Mouse (Mus musculus): ENCODE measurements around the gene Spata1. TPM values are rescaled to one million over a fixed set of nuclear protein-coding genes. Genes with fewer than 3 reads are reported as not detected.
"Not testable (repeated sequence)": the region's sequence is repeated elsewhere in the genome, so short reads cannot be mapped to it uniquely, and the experiment has no call there.

The Spata1 gene
- polyA plus RNA-seq, 1 experiment from 2014 or later: 5.6 TPM

DNA sequence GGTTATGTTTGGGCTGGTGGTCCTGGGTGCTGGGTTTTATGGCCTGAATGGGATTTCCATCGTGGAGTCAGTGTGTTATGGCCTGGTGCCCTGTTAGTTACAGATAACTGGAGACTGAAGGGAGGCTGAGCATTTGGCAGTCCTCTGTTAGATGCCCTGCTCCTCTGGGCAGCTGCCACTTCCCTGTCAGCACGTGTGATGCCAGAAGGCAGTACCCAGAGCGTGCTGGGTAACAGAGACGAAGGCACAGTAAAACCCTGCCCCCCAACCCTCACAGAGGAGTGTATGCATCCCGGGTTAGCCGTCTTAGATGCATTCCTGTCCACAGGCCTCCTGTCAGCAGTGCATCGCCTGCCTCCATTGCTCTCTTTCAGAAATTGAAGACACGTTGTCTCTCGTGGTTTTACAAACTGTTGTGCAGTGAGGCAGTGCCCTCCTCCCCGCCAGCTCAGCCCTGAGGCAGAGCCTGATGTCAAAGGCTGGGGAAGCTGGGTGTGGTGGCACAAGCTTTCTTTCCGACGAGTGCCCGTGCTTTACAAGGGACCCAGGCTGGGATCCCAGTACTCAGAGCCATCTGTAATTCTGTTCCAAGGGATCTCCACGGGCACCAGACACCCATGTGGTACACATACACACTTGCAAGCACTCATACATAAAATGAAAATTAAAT is 65.7 kb downstream of the Spata1 start:
- Histone ChIP-seq H3K27me3 (ENCODE audit: poor library complexity, severe bottlenecking) (no peaks in the 10 kb centered on the region), H3K4me3 (no peak overlapping the region), H3K9me3 (no peaks in the 10 kb centered on the region), H3K4me1 (no peaks in the 10 kb centered on the region), H3K36me3 (replicated peaks) (peaks cover 99% of the 10 kb centered on the region), H3K27ac (no peak overlapping the region)
- 94% methylated on average over 14 of the region's 14 CpGs for WGBS
- no peak for DNase-seq (ENCODE audit: extremely low spot score, low spot score)

- peaks cover 99% of the 10 kb centered on the region for H3K36me3 ChIP-seq (replicated peaks)
- H3K27me3 ChIP-seq (ENCODE audit: poor library complexity, severe bottlenecking); H3K27ac ChIP-seq; DNase-seq (ENCODE audit: extremely low spot score, low spot score); H3K4me3 ChIP-seq; H3K9me3 ChIP-seq; H3K4me1 ChIP-seq: not testable (repeated sequence)
- WGBS: 94% methylated on average over 11 of the region's 11 CpGs
Measured at GRCm38 (mm10) chr3:146433063-146433462, 66.5 kb downstream of the Spata1 start.

- H3K9me3 ChIP-seq: no peaks in the 10 kb centered on the region
- no peak for DNase-seq (ENCODE audit: extremely low spot score, low spot score)
- 90% methylated on average over 8 of the region's 8 CpGs for WGBS
- no peaks in the 10 kb centered on the region for H3K27me3 ChIP-seq (ENCODE audit: poor library complexity, severe bottlenecking)
- H3K4me1 ChIP-seq: peaks cover 9% of the 10 kb centered on the region
- H3K27ac ChIP-seq: no peak overlapping the region
- peaks cover 89% of the 10 kb centered on the region for H3K36me3 ChIP-seq (replicated peaks)
- H3K4me3 ChIP-seq: no peak overlapping the region
Measured at GRCm38 (mm10) chr3:146426489-146426888, 73.1 kb downstream of the Spata1 start.

GRCm38 (mm10) chr3:146425902-146426301 is 73.7 kb downstream of the Spata1 start:
- peaks cover 89% of the 10 kb centered on the region for H3K36me3 ChIP-seq (replicated peaks)
- no peaks in the 10 kb centered on the region for H3K27me3 ChIP-seq (ENCODE audit: poor library complexity, severe bottlenecking)
- no peaks in the 10 kb centered on the region for H3K9me3 ChIP-seq
- WGBS: 83% methylated on average over 7 of the region's 7 CpGs
- no peak for DNase-seq (ENCODE audit: extremely low spot score, low spot score)
- H3K4me3 ChIP-seq: no peak overlapping the region
- H3K4me1 ChIP-seq: peaks cover 9% of the 10 kb centered on the region
- H3K27ac ChIP-seq: no peak overlapping the region

DNA sequence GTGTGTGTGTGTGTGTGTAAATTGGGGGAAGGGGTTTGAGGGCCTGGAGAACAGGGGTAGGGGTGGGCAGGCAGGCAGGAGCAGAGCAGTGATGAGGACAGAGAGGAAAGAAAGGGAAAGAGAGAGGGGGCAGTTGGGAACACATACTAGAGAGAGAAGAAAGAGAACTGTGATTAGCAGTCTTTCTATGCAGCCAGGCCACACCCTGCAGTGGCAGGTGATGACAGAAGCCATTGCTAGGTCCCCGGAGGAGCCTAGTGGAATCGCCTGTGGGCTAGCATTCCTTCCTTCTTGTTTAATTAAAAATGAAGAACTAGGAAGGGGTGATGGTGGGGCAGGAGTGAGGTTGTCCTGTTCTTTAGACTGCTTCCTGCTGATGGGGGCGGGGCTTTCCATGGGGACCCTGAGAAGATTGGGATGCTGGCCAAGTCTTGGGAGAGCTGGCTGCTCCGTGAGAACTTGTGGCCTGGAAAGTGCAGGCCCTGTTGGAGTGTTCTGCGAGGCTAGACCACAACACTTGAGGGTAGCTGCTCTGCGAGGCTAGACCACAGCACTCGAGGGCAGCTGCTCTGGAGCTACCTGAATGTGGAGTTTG is 75.2 kb downstream of the Spata1 start:
- Histone ChIP-seq H3K9me3 (no peaks in the 10 kb centered on the region), H3K4me1 (peaks cover 9% of the 10 kb centered on the region), H3K27me3 (ENCODE audit: poor library complexity, severe bottlenecking) (no peaks in the 10 kb centered on the region), H3K36me3 (replicated peaks) (peaks cover 90% of the 10 kb centered on the region), H3K27ac (no peak overlapping the region), H3K4me3 (no peak overlapping the region)
- DNase-seq (ENCODE audit: extremely low spot score, low spot score): no peak
- 82% methylated on average over 7 of the region's 7 CpGs for WGBS

DNA sequence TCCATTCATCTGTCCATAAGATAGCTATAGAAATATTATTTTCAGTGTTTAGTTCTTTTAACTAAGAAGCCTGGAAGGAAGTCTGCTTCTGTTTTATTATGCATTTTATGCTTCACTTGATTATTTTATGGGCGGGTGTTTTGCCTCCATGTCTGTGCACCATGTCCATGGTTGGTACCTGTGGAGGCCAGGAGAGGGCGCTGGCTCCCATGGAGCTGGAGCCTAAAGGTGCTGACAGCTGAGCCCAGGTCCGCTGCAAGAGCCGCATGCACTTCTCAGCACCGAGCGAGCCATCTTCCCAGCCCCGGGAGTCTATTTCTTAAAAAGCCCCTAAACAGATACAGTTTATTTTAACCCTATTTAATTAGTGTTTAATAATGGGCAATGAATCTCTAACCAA is 75.8 kb downstream of the Spata1 start:
- DNase-seq (ENCODE audit: extremely low spot score, low spot score): no peak
- peaks cover 90% of the 10 kb centered on the region for H3K36me3 ChIP-seq (replicated peaks)
- H3K27me3 ChIP-seq (ENCODE audit: poor library complexity, severe bottlenecking): no peaks in the 10 kb centered on the region
- H3K4me3 ChIP-seq: no peak overlapping the region
- H3K4me1 ChIP-seq: peaks cover 9% of the 10 kb centered on the region
- WGBS: 88% methylated on average over 7 of the region's 7 CpGs
- no peaks in the 10 kb centered on the region for H3K9me3 ChIP-seq
- H3K27ac ChIP-seq: no peak overlapping the region

- peaks cover 9% of the 10 kb centered on the region for H3K4me1 ChIP-seq
- WGBS: 63% methylated on average over 8 of the region's 8 CpGs
- H3K27ac ChIP-seq: no peak overlapping the region
- no peaks in the 10 kb centered on the region for H3K27me3 ChIP-seq (ENCODE audit: poor library complexity, severe bottlenecking)
- H3K9me3 ChIP-seq: no peaks in the 10 kb centered on the region
- peaks cover 90% of the 10 kb centered on the region for H3K36me3 ChIP-seq (replicated peaks)
- DNase-seq (ENCODE audit: extremely low spot score, low spot score): no peak
- H3K4me3 ChIP-seq: no peak overlapping the region
Measured at GRCm38 (mm10) chr3:146421787-146422186, 77.8 kb downstream of the Spata1 start.

- DNase-seq (ENCODE audit: extremely low spot score, low spot score): no peak
- no peaks in the 10 kb centered on the region for H3K4me1 ChIP-seq
- H3K4me3 ChIP-seq: no peak overlapping the region
- WGBS: 94% methylated on average over 15 of the region's 15 CpGs
- H3K9me3 ChIP-seq: no peaks in the 10 kb centered on the region
- H3K27ac ChIP-seq: no peak overlapping the region
- peaks cover 96% of the 10 kb centered on the region for H3K36me3 ChIP-seq (replicated peaks)
- no peaks in the 10 kb centered on the region for H3K27me3 ChIP-seq (ENCODE audit: poor library complexity, severe bottlenecking)
Measured at GRCm38 (mm10) chr3:146419992-146420537, 79.5 kb downstream of the Spata1 start.

DNA sequence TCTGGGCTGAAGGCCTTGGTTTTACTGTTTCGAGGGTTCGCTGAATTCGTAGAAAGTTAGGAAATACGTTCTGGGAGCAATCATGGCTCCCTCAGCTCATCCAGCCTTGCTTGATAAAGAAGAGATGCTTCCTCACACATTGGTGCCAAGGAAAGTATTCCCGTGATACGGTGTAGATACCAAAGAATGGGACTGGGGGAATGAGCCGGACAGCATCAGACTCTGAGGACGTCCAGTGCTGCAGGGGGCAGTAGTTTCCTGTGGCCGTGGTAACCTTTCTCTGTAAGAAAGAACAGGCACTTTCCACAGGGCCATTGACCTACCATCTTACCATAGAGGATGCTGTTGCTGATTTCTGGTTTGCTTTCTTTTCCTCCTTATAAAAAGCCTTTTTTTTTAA is 80.0 kb downstream of the Spata1 start:
- Histone ChIP-seq H3K27me3 (ENCODE audit: poor library complexity, severe bottlenecking) (no peaks in the 10 kb centered on the region), H3K9me3 (no peaks in the 10 kb centered on the region), H3K27ac (no peak overlapping the region), H3K4me3 (no peak overlapping the region), H3K4me1 (no peaks in the 10 kb centered on the region), H3K36me3 (replicated peaks) (peaks cover 97% of the 10 kb centered on the region)
- 92% methylated on average over 9 of the region's 9 CpGs for WGBS
- no peak for DNase-seq (ENCODE audit: extremely low spot score, low spot score)

- H3K36me3 ChIP-seq (replicated peaks): peaks cover 97% of the 10 kb centered on the region
Measured at GRCm38 (mm10) chr3:146418901-146419300, 80.7 kb downstream of the Spata1 start.

DNA sequence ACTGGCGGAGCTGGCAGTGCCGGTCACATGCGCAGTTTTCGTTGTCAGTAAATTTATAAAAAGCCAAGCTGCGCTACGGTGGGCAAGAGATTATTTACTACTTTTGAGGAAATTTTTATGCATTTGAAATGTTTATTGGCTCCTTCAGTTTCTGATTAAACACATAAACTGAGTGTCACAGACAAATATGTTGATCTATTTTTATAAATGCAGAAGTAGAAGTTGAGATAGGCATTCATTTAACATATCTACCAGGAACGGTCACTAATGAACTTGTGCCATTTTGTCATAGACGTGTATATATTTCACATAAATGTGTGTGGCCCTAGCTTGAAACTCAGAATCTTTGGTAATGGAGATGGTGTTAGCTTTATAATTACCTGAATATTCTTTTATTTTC is 81.7 kb downstream of the Spata1 start:
- H3K36me3 ChIP-seq (replicated peaks): peaks cover 87% of the 10 kb centered on the region
- H3K9me3 ChIP-seq: no peaks in the 10 kb centered on the region
- no peak overlapping the region for H3K27ac ChIP-seq
- H3K4me3 ChIP-seq: no peak overlapping the region
- H3K27me3 ChIP-seq (ENCODE audit: poor library complexity, severe bottlenecking): no peaks in the 10 kb centered on the region
- H3K4me1 ChIP-seq: no peaks in the 10 kb centered on the region
- WGBS: 94% methylated on average over 8 of the region's 8 CpGs
- DNase-seq (ENCODE audit: extremely low spot score, low spot score): no peak

More at GRCm38 (mm10) chr3:146418901-146419300, 80.7 kb downstream of the Spata1 start:
- no peaks in the 10 kb centered on the region for H3K4me1 ChIP-seq
- H3K4me3 ChIP-seq: no peak overlapping the region
- no peak overlapping the region for H3K27ac ChIP-seq
- 95% methylated on average over 7 of the region's 7 CpGs for WGBS
- DNase-seq (ENCODE audit: extremely low spot score, low spot score): no peak
- H3K9me3 ChIP-seq: no peaks in the 10 kb centered on the region
- H3K27me3 ChIP-seq (ENCODE audit: poor library complexity, severe bottlenecking): no peaks in the 10 kb centered on the region

DNA sequence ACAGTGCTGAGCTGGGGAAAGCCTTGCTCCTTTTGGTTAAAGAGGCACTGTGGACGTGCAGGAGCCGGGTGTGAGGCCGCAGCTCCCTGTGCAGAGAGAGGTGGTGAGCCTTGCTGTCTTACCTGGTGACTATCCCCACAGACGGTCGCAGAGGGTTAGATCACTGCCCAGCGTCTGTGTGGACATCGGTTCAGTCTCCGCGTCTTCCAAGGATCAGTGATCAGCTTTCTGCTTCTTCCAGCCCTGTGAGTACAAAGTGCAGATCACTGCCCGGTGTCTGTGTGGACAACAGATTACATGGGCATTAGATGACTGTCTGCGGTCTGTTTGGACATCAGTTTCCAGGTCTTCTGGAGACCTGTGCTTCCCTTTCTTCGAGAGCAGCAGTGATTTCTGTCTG is 85.0 kb downstream of the Spata1 start:
- 93% methylated on average over 12 of the region's 12 CpGs for WGBS
- peaks cover 18% of the 10 kb centered on the region for H3K4me1 ChIP-seq
- no peak overlapping the region for H3K4me3 ChIP-seq
- H3K9me3 ChIP-seq: no peaks in the 10 kb centered on the region
- peaks cover 60% of the 10 kb centered on the region for H3K36me3 ChIP-seq (replicated peaks)
- DNase-seq (ENCODE audit: extremely low spot score, low spot score): no peak
- H3K27me3 ChIP-seq (ENCODE audit: poor library complexity, severe bottlenecking): no peaks in the 10 kb centered on the region
- no peak overlapping the region for H3K27ac ChIP-seq

DNA sequence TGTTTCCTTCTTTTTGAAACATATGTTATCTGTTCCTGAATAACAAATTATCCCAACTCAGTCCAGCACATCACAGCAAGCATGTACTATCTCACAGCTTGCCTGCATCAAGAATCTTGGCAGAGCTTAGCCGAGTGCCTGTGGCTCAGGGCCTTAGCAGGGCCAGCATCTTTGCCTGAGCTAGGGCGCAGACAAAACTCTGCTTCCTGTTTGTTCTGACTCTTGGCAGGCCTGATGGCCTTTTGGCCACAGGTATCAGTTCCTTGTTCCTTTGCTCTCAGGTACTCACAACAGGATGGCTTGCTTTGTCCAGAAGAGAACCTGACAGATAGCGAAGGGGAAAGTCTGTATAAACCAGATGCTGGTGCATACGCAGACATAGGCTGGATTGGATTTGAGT is 85.6 kb downstream of the Spata1 start:
- Histone ChIP-seq H3K9me3 (no peaks in the 10 kb centered on the region), H3K4me3 (no peak overlapping the region), H3K36me3 (replicated peaks) (peaks cover 59% of the 10 kb centered on the region), H3K4me1 (peaks cover 18% of the 10 kb centered on the region), H3K27me3 (ENCODE audit: poor library complexity, severe bottlenecking) (no peaks in the 10 kb centered on the region), H3K27ac (no peak overlapping the region)
- WGBS: 89% methylated on average over 4 of the region's 4 CpGs
- DNase-seq (ENCODE audit: extremely low spot score, low spot score): no peak

Measured in forebrain, embryonic 10.5 days (tissue).